9 mouse cellular contexts compared by ENCODE assay signal in genomic region chr14:16603040-16603590, GRCm38 (mm10).
DNase-seq lines count a peak whose midpoint lies in the region; ATAC-seq and TF ChIP-seq lines count a peak whose summit lies in the region.
"Had no signal": no experiment of that assay in that cellular context is flagged by ENCODE, and none has a peak within 500 bp of the region (broad histone marks: within the 10 kb centered on the region; RNA-seq: fewer than 3 reads in every experiment).

No protein-coding gene starts in this region.

- WGBS in embryonic facial prominence, embryonic 15.5 days, result 24% methylated on average over 5 of the region's 5 CpGs

- H3K36me3 ChIP-seq in embryonic facial prominence, embryonic 15.5 days, result no peaks in the 10 kb centered on the region
- H3K36me3 ChIP-seq: neural tube, embryonic 13.5 days had no signal

- no peak overlapping the region for H3K4me3 ChIP-seq in embryonic facial prominence, embryonic 15.5 days (replicated peaks)
- H3K4me3 ChIP-seq in left cerebral cortex, adult 2 months, result no peak overlapping the region
- H3K4me3 ChIP-seq: neural tube, embryonic 13.5 days had no signal

- no peak overlapping the region for H3K4me2 ChIP-seq in embryonic facial prominence, embryonic 15.5 days (replicated peaks)
- H3K4me2 ChIP-seq: neural tube, embryonic 13.5 days had no signal

- intact Hi-C loops in left cerebral cortex, postnatal 4 days (cut with DNase I), result no loop called here
- intact Hi-C loops in left cerebral cortex, adult 2 months (cut with DNase I), result no loop called here

- DNase-seq in 3T3-L1 (ENCODE audit: low read depth, low spot score) (peak; percentile 94), adipocyte (ENCODE audit: low spot score) (peak; percentile 31)
- peak; percentile 28 to 57 for DNase-seq in kidney, postnatal 4 days
- no peak for DNase-seq in left cerebral cortex, postnatal 4 days
- no peak for DNase-seq in thymus, postnatal 25 days
- no peak for DNase-seq in left cerebral cortex, adult 2 months (ENCODE audit: extremely low spot score in 1 of 2, low spot score in 2 of 2)

- H3K27me3 ChIP-seq in embryonic facial prominence, embryonic 15.5 days, result no peaks in the 10 kb centered on the region
- H3K27me3 ChIP-seq: neural tube, embryonic 13.5 days had no signal

- TF ChIP-seq CTCF in left cerebral cortex, adult 2 months (IDR thresholded peaks at IDR 0.05), result no peak

- no peak overlapping the region for H3K27ac ChIP-seq in embryonic facial prominence, embryonic 15.5 days (replicated peaks)
- no peak overlapping the region for H3K27ac ChIP-seq in left cerebral cortex, adult 2 months
- H3K27ac ChIP-seq: neural tube, embryonic 13.5 days had no signal

- 0 out of 2 replicates have a peak, but pooled peaks have one; percentile 47 for ATAC-seq in embryonic facial prominence, embryonic 15.5 days (ENCODE audit: insufficient number of reproducible peaks, low FRiP score, low TSS enrichment, low read depth)
- ATAC-seq: intestine, postnatal 0 days had no signal

- H3K9ac ChIP-seq in embryonic facial prominence, embryonic 15.5 days, result no peak overlapping the region
- H3K9ac ChIP-seq: neural tube, embryonic 13.5 days had no signal

- no peaks in the 10 kb centered on the region for H3K9me3 ChIP-seq in embryonic facial prominence, embryonic 15.5 days (replicated peaks)
- H3K9me3 ChIP-seq: neural tube, embryonic 13.5 days had no signal

- peaks cover 12% of the 10 kb centered on the region for H3K4me1 ChIP-seq in embryonic facial prominence, embryonic 15.5 days

Comparison
In these comparisons a context has a peak if more than half of its experiments do, and no peak if none do; other contexts are left out.
1. DNase-seq: peak in 3T3-L1 (single experiment), adipocyte (single experiment) and kidney, postnatal 4 days (2 of 2); none in left cerebral cortex, postnatal 4 days (single experiment), thymus, postnatal 25 days (single experiment) and left cerebral cortex, adult 2 months (0 of 2).